Mouse (Mus musculus) embryonic facial prominence, embryonic 13.5 days (tissue): ENCODE data around the gene Tmem98. TPM values are rescaled to one million over a fixed set of nuclear protein-coding genes. Genes with fewer than 3 reads are reported as not detected.

Experiments
- ATAC-seq: fragments of 200-750 bp; cut with Nextera tagmentation; 2 replicates; pipeline ENCODE4 v1.8.0; 2017; ENCODE audit warnings: low read depth; ENCODE audit not compliant: insufficient number of reproducible peaks, insufficient read depth, low FRiP score, low TSS enrichment
- H3K27ac ChIP-seq: fragments of 300-500 bp; sonication (generic); 2 replicates; pipeline ENCODE4 v1.5.1; 2015; ENCODE audit warnings: moderate library complexity, mild to moderate bottlenecking, inconsistent platforms
- H3K27me3 ChIP-seq: fragments of 300-500 bp; sonication (generic); 2 replicates; pipeline ENCODE4 v1.6.1; 2015; ENCODE audit warnings: mild to moderate bottlenecking, inconsistent platforms
- H3K36me3 ChIP-seq: fragments of 300-500 bp; sonication (generic); 2 replicates; pipeline ENCODE4 v1.6.1; 2015; ENCODE audit warnings: mild to moderate bottlenecking, inconsistent platforms
- H3K4me1 ChIP-seq: fragments of 300-500 bp; sonication (generic); 2 replicates; pipeline ENCODE4 v1.6.1; 2015; ENCODE audit warnings: inconsistent platforms
- H3K4me2 ChIP-seq: fragments of 300-500 bp; sonication (generic); 2 replicates; pipeline ENCODE4 v1.6.1; 2015; ENCODE audit warnings: moderate library complexity, mild to moderate bottlenecking, inconsistent platforms
- H3K4me3 ChIP-seq: fragments of 300-500 bp; sonication (generic); 2 replicates; pipeline ENCODE4 v1.5.1; 2015; ENCODE audit warnings: mild to moderate bottlenecking, inconsistent platforms
- H3K9ac ChIP-seq: fragments of 300-500 bp; sonication (generic); 2 replicates; pipeline ENCODE4 v1.6.1; 2015; ENCODE audit warnings: mild to moderate bottlenecking, inconsistent platforms
- H3K9me3 ChIP-seq: fragments of 300-500 bp; sonication (generic); 2 replicates; pipeline ENCODE4 v1.6.1; 2016; ENCODE audit warnings: inconsistent platforms
- WGBS: fragments of 180-500 bp; shearing (Covaris S2); methylation state at CpG from one replicate; pipeline ENCODE4 v1.1.7; 2015; ENCODE audit warnings: mixed read lengths; 5-methylcytosine and 5-hydroxymethylcytosine counted together
- polyA plus RNA-seq: library from polyadenylated mRNA; unstranded; fragments of >200 nt; fragmentation: Nextera tagmentation; extraction: Ambion mirVana; gene quantifications from 2 replicates; pipeline ENCODE4 v1.2.1, GENCODE M21; 2015

Tmem98 gene
- polyA plus RNA-seq, 1 experiment from 2014 or later, result 107 TPM

DNA sequence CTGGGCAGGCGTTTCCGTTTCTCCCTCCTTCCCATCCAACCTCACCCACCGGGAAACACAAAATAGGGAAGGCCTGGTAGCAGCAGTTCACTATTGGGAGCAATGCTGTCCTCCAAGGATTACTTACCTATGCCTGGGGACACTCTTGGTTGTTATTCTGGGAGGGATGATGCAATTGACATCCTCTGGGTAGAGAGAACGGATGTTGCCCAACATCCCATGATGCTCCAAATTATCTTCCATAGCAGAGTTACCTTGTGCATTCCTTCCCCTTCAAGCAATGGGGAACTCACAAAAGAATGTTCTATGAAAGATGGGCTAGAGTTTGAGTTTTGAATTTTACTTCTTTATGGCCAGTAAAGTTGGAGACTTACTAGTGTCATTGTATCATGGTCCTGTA is 16.6 kb upstream of the Tmem98 start:
- H3K27ac ChIP-seq, result no peak overlapping the region
- no peak overlapping the region for H3K4me2 ChIP-seq
- ATAC-seq, result no peak
- H3K9ac ChIP-seq, result no peak overlapping the region
- no peaks in the 10 kb centered on the region for H3K9me3 ChIP-seq
- no peaks in the 10 kb centered on the region for H3K27me3 ChIP-seq
- H3K4me3 ChIP-seq, result no peak overlapping the region
- H3K36me3 ChIP-seq, result no peaks in the 10 kb centered on the region
- no peaks in the 10 kb centered on the region for H3K4me1 ChIP-seq
- 85% methylated on average over 4 of the region's 4 CpGs for WGBS

DNA sequence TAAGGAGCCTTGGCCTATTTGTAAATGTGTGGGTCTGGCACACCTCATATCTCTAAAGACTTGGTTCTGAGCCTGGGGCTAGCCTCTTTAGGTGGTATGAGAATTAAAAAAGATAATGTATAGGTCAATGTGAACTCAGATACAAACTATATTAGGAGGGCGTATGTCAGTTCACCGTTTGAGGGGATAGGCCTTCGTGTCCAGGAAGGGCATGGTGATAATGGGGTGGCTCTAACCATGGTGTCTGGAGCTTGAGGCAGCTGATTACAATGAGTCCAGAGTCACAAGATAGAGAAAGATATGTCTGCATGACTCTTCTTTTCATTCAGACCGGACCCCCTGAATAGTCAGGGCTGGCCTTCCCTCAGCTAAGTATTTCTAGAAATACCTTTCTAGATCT is 15.7 kb upstream of the Tmem98 start:
- Histone ChIP-seq H3K4me2 (no peak overlapping the region), H3K4me3 (no peak overlapping the region), H3K9ac (no peak overlapping the region), H3K27ac (no peak overlapping the region), H3K36me3 (no peaks in the 10 kb centered on the region), H3K27me3 (no peaks in the 10 kb centered on the region), H3K4me1 (no peaks in the 10 kb centered on the region), H3K9me3 (no peaks in the 10 kb centered on the region)
- ATAC-seq, result no peak
- WGBS, result 91% methylated on average over 4 of the region's 4 CpGs

DNA sequence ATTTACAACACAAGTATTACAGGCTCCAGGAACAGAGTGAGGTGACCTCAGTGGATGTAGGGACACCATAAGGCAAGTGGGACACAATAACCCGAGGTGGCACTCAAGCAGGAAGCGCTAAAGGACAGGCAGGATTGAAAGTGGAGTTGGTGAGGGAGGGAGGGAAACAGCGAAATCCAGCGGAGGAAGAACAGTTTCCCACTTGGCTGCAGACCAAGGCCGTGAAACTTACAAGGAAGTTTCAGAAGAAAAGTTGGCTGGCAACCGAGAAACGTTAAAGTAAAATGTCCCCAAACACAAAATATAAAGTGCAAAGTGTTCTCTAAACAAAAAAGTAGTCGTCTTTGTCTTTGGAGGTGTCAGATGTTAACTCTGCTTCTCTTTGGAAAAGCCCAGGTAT is 14.5 kb upstream of the Tmem98 start:
- no peak for ATAC-seq
- H3K27me3 ChIP-seq, result no peaks in the 10 kb centered on the region
- WGBS, result 78% methylated on average over 8 of the region's 8 CpGs

DNA sequence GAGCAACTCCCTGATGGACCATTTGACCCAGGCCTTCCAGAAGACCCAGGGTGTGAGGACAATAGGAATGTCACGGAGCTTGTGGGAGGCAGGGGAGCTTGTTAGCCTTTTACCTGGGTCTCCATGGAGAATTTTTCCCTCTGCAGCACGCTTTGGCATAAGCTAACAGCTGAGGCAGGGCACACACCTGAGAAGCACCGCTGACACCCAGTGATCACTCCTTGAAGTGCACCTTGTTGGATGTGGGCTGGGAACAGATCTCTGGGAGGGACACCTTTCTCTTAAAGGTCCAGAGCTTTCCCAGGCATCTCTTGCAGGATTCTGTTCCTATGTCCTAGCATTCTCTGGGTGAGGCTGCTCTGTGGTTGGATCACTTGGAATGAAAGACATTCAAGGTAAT is 10.0 kb upstream of the Tmem98 start:
- Histone ChIP-seq H3K9ac (no peak overlapping the region), H3K27ac (no peak overlapping the region), H3K9me3 (no peaks in the 10 kb centered on the region), H3K4me3 (no peak overlapping the region), H3K36me3 (no peaks in the 10 kb centered on the region), H3K27me3 (no peaks in the 10 kb centered on the region), H3K4me2 (no peak overlapping the region), H3K4me1 (no peaks in the 10 kb centered on the region)
- no peak for ATAC-seq
- 41% methylated on average over 3 of the region's 3 CpGs for WGBS

More for the DNA sequence above, 14.5 kb upstream of the Tmem98 start:
- no peaks in the 10 kb centered on the region for H3K9me3 ChIP-seq
- no peak overlapping the region for H3K27ac ChIP-seq
- H3K4me3 ChIP-seq, result no peak overlapping the region
- H3K36me3 ChIP-seq, result no peaks in the 10 kb centered on the region
- no peak overlapping the region for H3K9ac ChIP-seq
- H3K4me2 ChIP-seq, result no peak overlapping the region
- no peaks in the 10 kb centered on the region for H3K4me1 ChIP-seq

DNA sequence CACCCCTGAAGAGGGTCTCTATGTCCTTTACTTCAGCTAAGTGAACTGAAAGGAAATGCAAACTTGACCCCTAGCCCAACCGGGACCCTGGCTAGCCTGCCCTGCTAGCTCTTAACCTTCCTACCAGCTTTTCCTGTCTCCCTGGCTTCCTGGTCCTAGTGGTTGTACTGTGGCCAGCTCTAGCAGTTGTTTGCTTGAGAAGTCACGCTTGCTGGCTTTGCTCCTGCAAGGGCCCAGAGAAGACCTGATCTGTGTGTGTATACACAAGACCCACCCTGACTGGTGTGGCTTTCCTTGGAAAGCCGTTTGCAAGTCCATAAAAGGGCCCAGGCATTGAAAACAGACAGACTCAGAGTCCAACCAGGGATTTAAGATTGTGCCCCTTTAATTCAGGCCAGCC is 7.3 kb upstream of the Tmem98 start:
- H3K4me1 ChIP-seq, result no peaks in the 10 kb centered on the region
- H3K27ac ChIP-seq, result no peak overlapping the region
- 49% methylated on average over 3 of the region's 3 CpGs for WGBS
- no peaks in the 10 kb centered on the region for H3K27me3 ChIP-seq
- H3K9me3 ChIP-seq, result no peaks in the 10 kb centered on the region
- no peak for ATAC-seq
- H3K9ac ChIP-seq, result no peak overlapping the region
- no peak overlapping the region for H3K4me3 ChIP-seq
- no peak overlapping the region for H3K4me2 ChIP-seq
- H3K36me3 ChIP-seq, result no peaks in the 10 kb centered on the region

DNA sequence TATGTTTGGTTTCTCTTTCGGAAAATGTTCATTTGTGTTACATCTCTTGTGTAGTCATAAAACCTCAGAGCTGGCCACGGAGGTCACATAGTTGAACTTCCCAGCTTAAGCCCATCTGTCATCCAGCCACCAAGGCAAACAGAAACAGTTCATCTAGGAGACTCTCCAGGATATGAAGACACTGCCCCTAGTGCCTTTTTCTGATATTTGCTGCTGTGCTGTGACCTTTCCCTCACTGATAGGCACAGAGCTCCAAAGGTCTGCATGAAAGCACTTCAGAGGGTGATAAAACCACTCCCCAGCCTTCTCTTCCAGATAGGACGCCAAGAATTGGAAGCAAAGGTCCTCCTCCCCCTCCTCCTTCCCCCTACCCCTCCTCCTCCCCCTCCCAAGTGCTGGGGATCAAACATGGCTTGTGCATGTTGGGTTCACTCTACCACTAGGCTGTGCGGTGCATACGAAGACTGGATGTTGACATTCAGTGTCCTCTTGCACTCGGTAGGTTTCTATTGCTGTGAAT is 1.4 kb upstream of the Tmem98 start:
- Histone ChIP-seq H3K4me1 (peaks cover 18% of the 10 kb centered on the region), H3K4me3 (no peak overlapping the region), H3K27ac (no peak overlapping the region), H3K9me3 (no peaks in the 10 kb centered on the region), H3K36me3 (peaks cover 15% of the 10 kb centered on the region), H3K4me2 (no peak overlapping the region), H3K9ac (no peak overlapping the region), H3K27me3 (no peaks in the 10 kb centered on the region)
- no peak for ATAC-seq
- WGBS, result 72% methylated on average over 6 of the region's 6 CpGs

DNA sequence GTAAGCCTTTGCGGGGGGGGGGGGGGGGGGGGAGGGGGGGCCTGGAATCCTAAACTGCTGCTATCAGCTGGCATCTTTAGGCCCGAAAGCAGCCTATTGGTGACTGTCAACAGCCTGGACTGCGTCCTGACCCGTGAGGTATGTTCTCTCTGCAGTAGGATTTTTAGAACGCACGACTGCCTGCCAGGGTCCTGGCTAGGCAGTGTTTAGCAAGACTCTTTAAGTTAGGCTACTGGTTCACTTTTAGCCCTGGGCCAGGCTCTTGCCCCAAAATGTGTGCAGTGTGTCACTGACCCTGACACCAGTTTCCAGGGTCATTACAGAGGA is 346 bp upstream of the Tmem98 start:
- no peaks in the 10 kb centered on the region for H3K9me3 ChIP-seq
- H3K27me3 ChIP-seq, result no peaks in the 10 kb centered on the region
- H3K4me2 ChIP-seq, result peak overlapping the region; percentile 71
- 0 out of 2 replicates have a peak, but pooled peaks have one; percentile 2 for ATAC-seq
- peaks cover 25% of the 10 kb centered on the region for H3K36me3 ChIP-seq
- peak overlapping the region; percentile 93 for H3K27ac ChIP-seq
- H3K4me3 ChIP-seq, result peak overlapping the region; percentile 59
- H3K9ac ChIP-seq, result peak overlapping the region; percentile 89
- 22% methylated on average over 6 of the region's 6 CpGs for WGBS
- H3K4me1 ChIP-seq, result peaks cover 18% of the 10 kb centered on the region

DNA sequence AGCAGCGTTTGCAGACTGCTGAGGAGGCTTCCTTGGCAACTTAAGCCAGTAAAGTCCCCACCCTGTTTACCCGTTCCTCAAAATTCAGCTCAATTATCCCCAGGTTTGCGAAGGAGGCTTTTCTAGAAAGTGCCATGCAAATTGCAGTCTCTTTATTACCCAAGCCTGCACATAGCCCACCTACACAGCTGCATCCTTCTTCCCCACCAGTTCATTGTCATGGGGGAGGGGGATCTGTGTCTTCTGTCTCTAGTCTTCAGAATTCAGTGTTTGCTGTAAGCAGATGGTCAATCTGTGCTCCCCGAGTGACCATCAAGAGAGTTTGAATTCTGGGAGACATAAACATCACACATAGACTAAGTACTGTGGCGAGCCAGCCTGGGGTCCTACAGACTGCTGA is 1.2 kb downstream of the Tmem98 start:
- ATAC-seq, result no peak
- no peaks in the 10 kb centered on the region for H3K9me3 ChIP-seq
- H3K27me3 ChIP-seq, result no peaks in the 10 kb centered on the region
- 23% methylated on average over 5 of the region's 5 CpGs for WGBS
- peak overlapping the region; percentile 59 for H3K4me3 ChIP-seq
- H3K36me3 ChIP-seq, result peaks cover 40% of the 10 kb centered on the region
- peak overlapping the region; percentile 89 for H3K9ac ChIP-seq
- peaks cover 18% of the 10 kb centered on the region for H3K4me1 ChIP-seq
- H3K4me2 ChIP-seq, result peak overlapping the region; percentile 71
- H3K27ac ChIP-seq, result peak overlapping the region; percentile 93

DNA sequence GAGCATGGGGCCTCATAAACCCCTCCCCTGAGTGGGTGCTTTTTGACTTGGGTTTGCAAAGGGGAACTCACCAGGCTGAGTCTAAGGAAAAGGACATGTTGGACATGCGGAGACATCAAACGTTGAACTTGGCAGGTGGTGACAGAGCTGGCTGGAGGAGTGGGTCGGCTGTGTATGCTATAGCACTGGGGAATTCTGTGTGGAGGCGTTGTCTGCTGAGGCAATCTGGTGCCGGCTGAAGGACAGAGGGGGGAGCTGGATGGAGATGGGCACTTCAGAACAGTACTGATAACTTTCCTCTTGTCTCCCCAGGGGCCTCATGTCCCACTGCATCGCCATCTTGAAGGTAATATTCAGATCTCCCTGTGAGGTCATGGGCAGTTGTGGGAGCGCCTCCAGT is 5.4 kb downstream of the Tmem98 start:
- Histone ChIP-seq H3K4me1 (peaks cover 26% of the 10 kb centered on the region), H3K36me3 (peaks cover 70% of the 10 kb centered on the region), H3K27me3 (no peaks in the 10 kb centered on the region), H3K4me2 (no peak overlapping the region), H3K27ac (no peak overlapping the region), H3K9me3 (no peaks in the 10 kb centered on the region), H3K4me3 (no peak overlapping the region), H3K9ac (no peak overlapping the region)
- ATAC-seq, result no peak
- WGBS, result 87% methylated on average over 7 of the region's 7 CpGs

DNA sequence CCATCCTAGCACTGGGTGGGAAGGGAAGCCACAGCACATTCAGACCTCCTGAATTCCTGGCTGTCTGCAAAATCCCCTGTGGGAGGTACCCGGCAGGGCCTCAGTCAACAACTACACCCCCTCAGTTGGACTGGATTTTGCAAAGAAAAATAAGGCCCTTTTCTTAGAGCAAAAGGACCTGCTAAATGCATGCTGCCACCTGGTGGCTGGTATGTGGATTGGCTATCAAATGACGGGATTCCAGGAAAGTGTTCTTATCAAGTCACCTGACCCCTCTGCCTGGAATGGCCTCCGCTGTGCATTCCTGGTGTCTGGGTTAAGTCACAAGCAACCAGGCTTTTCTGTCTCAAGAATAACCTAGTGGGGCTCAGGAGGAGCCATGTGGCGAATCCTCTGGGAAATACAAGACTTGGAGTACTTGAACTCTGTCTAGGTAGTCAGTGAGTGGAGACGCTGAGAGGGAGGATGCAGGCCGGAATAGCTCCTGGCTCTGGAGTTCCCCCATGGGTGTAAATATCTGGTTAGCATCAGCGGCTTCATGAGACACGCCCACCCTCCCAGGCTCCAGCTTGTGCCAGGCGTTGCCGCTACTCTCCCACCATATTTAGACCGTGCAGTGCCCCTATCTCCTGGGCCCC is 8.2 kb downstream of the Tmem98 start:
- Histone ChIP-seq H3K27ac (peak overlapping the region; percentile 51), H3K4me1 (peaks cover 14% of the 10 kb centered on the region), H3K9ac (no peak overlapping the region), H3K4me2 (peak overlapping the region; percentile 12; the same call in 1 of the 2 replicates), H3K36me3 (peaks cover 84% of the 10 kb centered on the region), H3K9me3 (no peaks in the 10 kb centered on the region), H3K4me3 (no peak overlapping the region), H3K27me3 (no peaks in the 10 kb centered on the region)
- 28% methylated on average over 11 of the region's 11 CpGs for WGBS
- ATAC-seq, result peak; percentile 48; the same call in 1 of the 2 replicates

DNA sequence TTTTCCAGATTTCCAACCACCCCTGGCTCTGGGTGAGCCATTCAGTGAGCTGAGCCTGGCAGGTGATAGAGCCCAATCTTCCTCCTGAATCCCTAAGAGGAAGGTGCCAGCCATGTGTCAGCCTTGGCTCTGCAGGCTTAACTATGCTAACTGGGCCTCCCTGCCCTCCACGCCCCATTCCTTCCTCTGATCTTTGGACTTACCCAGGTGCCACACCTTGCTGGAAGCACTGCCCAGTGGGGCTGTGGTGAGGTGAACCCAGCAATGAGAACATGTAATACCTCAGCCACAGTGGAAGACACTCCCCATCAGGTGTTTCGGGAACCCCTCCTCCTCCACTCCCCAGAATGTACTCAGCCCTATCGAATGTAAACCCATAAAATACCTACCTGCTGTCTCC is 10.1 kb downstream of the Tmem98 start:
- Histone ChIP-seq H3K36me3 (peaks cover 73% of the 10 kb centered on the region), H3K4me3 (no peak overlapping the region), H3K4me1 (peaks cover 14% of the 10 kb centered on the region), H3K9me3 (no peaks in the 10 kb centered on the region), H3K4me2 (no peak overlapping the region), H3K9ac (no peak overlapping the region), H3K27ac (no peak overlapping the region), H3K27me3 (no peaks in the 10 kb centered on the region)
- ATAC-seq, result no peak
- 84% methylated on average over 3 of the region's 3 CpGs for WGBS

DNA sequence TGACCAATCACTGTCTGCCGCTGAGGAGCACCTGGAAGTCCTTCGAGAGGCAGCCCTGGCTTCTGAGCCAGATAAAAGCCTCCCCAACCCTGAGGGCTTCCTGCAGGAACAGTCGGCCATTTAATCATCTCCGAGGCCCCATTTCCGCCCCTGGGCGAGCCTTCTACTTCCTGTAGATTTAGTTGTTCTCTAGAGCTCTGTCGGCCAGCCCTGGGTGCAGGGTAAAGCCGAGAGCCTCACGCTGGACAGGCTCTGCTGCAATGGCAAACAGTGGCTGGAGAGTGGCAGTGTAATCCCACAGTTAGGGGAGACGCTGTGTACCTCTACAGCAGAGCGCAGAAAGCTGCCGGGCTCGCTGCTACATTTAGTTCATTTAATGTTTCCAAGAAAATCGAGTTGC is 11.3 kb downstream of the Tmem98 start:
- no peak for ATAC-seq
- WGBS, result 31% methylated on average over 14 of the region's 14 CpGs
- Histone ChIP-seq H3K27me3 (no peaks in the 10 kb centered on the region), H3K9ac (no peak overlapping the region), H3K27ac (no peak overlapping the region), H3K4me1 (peaks cover 14% of the 10 kb centered on the region), H3K36me3 (peaks cover 61% of the 10 kb centered on the region), H3K4me3 (no peak overlapping the region), H3K9me3 (no peaks in the 10 kb centered on the region), H3K4me2 (no peak overlapping the region)
